Mouse (Mus musculus): Measurements from ENCODE around the gene Ccdc69.
A peak's percentile ranks its signal among the peaks of the same experiment; 100 is the strongest.
"Not testable (repeated sequence)": the region's sequence is repeated elsewhere in the genome, so short reads cannot be mapped to it uniquely, and the experiment has no call there.

Ccdc69 gene

GRCm38 (mm10) chr11:55077331-55078231 lies at the start of gene Ccdc69:
Gene Ccdc69, minus strand, starts transcription at chr11:55078131.
- DNase-seq = peak; percentile 75

- DNase-seq = no peak
These were observed 48.7 kb upstream of the Ccdc69 start for GRCm38 (mm10) chr11:55126663-55127062.

GRCm38 (mm10) chr11:55121430-55121829 lies 43.5 kb upstream of the Ccdc69 start:
- DNase-seq = no peak

- DNase-seq = no peak
These were observed 42.9 kb upstream of the Ccdc69 start for GRCm38 (mm10) chr11:55120821-55121271.

- DNase-seq = peak; percentile 44
These were observed 42.3 kb upstream of the Ccdc69 start for GRCm38 (mm10) chr11:55120279-55120678.

GRCm38 (mm10) chr11:55117031-55117430 lies 39.1 kb upstream of the Ccdc69 start:
- DNase-seq = no peak

- no peak for DNase-seq
These were observed 38.1 kb upstream of the Ccdc69 start for GRCm38 (mm10) chr11:55116004-55116403.

- DNase-seq = no peak
These were observed 36.4 kb upstream of the Ccdc69 start for GRCm38 (mm10) chr11:55114291-55114690.

GRCm38 (mm10) chr11:55113861-55114250 lies 35.9 kb upstream of the Ccdc69 start:
- not testable (repeated sequence) for DNase-seq

- DNase-seq = no peak
These were observed 35.4 kb upstream of the Ccdc69 start for GRCm38 (mm10) chr11:55113209-55113860.

- DNase-seq = no peak
These were observed 32.7 kb upstream of the Ccdc69 start for GRCm38 (mm10) chr11:55110566-55111169.

GRCm38 (mm10) chr11:55109521-55110300 lies 31.8 kb upstream of the Ccdc69 start:
- no peak for DNase-seq

GRCm38 (mm10) chr11:55106636-55107035 lies 28.7 kb upstream of the Ccdc69 start:
- DNase-seq = no peak

GRCm38 (mm10) chr11:55105389-55105788 lies 27.5 kb upstream of the Ccdc69 start:
- no peak for DNase-seq

- DNase-seq = no peak
These were observed 25.3 kb upstream of the Ccdc69 start for GRCm38 (mm10) chr11:55103229-55103628.

- no peak for DNase-seq
These were observed 24.1 kb upstream of the Ccdc69 start for GRCm38 (mm10) chr11:55102015-55102414.

- DNase-seq = peak; percentile 58
These were observed 21.9 kb upstream of the Ccdc69 start for GRCm38 (mm10) chr11:55099868-55100267.

- no peak for DNase-seq
These were observed 21.3 kb upstream of the Ccdc69 start for GRCm38 (mm10) chr11:55099019-55099771.

- DNase-seq = peak; percentile 12
These were observed 20.4 kb upstream of the Ccdc69 start for GRCm38 (mm10) chr11:55098189-55098915.

- DNase-seq = peak; percentile 98
These were observed 19.7 kb upstream of the Ccdc69 start, which contains the start of gene Gm2a for GRCm38 (mm10) chr11:55097463-55098188. Gene Gm2a, plus strand, starts transcription at chr11:55098115.

Data from retina, postnatal 1 day (tissue).